Mouse (Mus musculus): ENCODE data around the gene Mtor. TPM values are rescaled to one million over a fixed set of nuclear protein-coding genes. Genes with fewer than 3 reads are reported as not detected.

Gene Mtor
- polyA plus RNA-seq, 1 experiment = 41.1 TPM

- peak; percentile 85 for DNase-seq (ENCODE audit: low read depth)
- TF ChIP-seq POLR2A (IDR thresholded peaks at IDR 0.05; ENCODE audit: borderline replicate concordance, extremely low read depth, insufficient read depth, insufficient read length, poor library complexity, severe bottlenecking) (peak; percentile 74), CTCF (IDR thresholded peaks at IDR 0.05; ENCODE audit: borderline replicate concordance, extremely low read depth, insufficient read depth, insufficient read length) (no peak)
These were observed 4.0 kb upstream of the Mtor start, which contains the start of gene Ubiad1 for GRCm38 (mm10) chr4:148444250-148444967. TSS of gene Ubiad1 (minus strand) at chr4:148444771.

DNA sequence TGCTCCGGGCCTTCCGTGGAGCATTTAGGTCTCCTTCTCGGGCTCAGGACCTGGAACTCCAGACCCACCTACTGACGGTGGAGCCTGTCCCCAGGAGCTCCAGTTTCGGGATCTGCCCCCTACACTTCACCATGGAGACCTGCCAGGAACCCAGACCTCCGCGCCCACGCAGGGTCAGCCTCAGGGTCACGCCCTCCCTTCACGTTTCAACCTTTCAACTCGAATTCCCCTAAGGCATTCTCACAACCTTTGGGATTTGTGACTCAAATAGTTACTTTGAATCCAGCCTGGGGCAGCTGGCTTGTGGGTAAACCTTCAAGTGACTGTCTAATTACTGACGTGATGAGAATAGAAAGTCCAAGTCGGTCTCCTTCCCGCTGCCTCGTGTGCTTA, 438 bp downstream of the Mtor start:
- no peak for TF ChIP-seq POLR2A (IDR thresholded peaks at IDR 0.05; ENCODE audit: borderline replicate concordance, extremely low read depth, insufficient read depth, insufficient read length, poor library complexity, severe bottlenecking)
- no peak for TF ChIP-seq CTCF (IDR thresholded peaks at IDR 0.05; ENCODE audit: borderline replicate concordance, extremely low read depth, insufficient read depth, insufficient read length)
- DNase-seq (ENCODE audit: low read depth) = peak; percentile 67

DNA sequence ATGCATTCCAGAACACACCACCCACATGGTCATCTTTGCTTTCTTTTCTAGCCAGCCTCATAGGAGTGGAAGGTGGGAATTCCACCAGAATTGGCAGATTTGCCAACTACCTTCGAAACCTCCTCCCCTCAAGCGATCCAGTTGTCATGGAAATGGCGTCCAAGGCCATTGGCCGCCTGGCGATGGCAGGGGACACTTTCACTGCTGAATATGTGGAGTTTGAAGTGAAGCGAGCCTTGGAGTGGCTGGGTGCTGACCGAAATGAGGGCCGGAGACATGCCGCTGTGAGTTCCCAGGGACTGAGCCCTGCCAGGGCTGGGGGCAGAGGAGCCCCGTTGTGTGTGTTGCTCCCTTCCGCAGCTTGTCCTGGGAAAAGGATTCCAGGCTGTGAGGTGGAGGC, 5.3 kb downstream of the Mtor start:
- no peak for DNase-seq (ENCODE audit: low read depth)
- TF ChIP-seq CTCF (IDR thresholded peaks at IDR 0.05; ENCODE audit: borderline replicate concordance, extremely low read depth, insufficient read depth, insufficient read length) (no peak), POLR2A (IDR thresholded peaks at IDR 0.05; ENCODE audit: borderline replicate concordance, extremely low read depth, insufficient read depth, insufficient read length, poor library complexity, severe bottlenecking) (no peak)

DNA sequence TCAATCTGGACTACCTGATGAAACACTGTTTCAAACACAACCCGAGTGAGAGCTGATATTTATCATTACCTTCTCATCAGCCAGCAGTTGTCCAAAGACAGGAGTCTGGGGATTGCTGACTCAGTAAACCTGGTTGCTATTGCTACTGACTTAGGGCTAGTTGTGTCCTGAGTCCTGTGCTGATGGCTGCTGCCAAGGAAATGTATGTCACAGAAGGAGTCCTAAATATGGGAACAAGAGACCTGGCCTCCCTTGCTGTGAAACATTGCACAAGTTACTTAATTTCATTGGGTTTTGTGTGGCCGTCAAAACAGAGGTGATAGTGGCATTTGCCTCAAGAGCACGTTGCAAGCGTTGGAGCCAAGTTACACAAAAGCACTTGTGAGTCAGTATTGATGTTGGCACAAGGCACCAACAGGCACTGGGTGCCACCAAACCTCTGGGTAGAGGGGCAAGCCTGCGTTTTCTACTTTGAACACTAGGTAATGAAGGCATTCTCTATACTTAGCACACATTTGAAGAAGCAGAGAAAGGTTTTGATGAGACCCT, 7.1 kb downstream of the Mtor start:
- TF ChIP-seq POLR2A (IDR thresholded peaks at IDR 0.05; ENCODE audit: borderline replicate concordance, extremely low read depth, insufficient read depth, insufficient read length, poor library complexity, severe bottlenecking) (no peak), CTCF (IDR thresholded peaks at IDR 0.05; ENCODE audit: borderline replicate concordance, extremely low read depth, insufficient read depth, insufficient read length) (no peak)
- no peak for DNase-seq (ENCODE audit: low read depth)

GRCm38 (mm10) chr4:148460656-148461284, 12.4 kb downstream of the Mtor start:
- peak; percentile 88 for DNase-seq (ENCODE audit: low read depth)
- no peak for TF ChIP-seq CTCF (IDR thresholded peaks at IDR 0.05; ENCODE audit: borderline replicate concordance, extremely low read depth, insufficient read depth, insufficient read length)
- TF ChIP-seq POLR2A (IDR thresholded peaks at IDR 0.05; ENCODE audit: borderline replicate concordance, extremely low read depth, insufficient read depth, insufficient read length, poor library complexity, severe bottlenecking) = no peak

GRCm38 (mm10) chr4:148461772-148462171, 13.4 kb downstream of the Mtor start:
- DNase-seq (ENCODE audit: low read depth) = no peak
- TF ChIP-seq POLR2A (IDR thresholded peaks at IDR 0.05; ENCODE audit: borderline replicate concordance, extremely low read depth, insufficient read depth, insufficient read length, poor library complexity, severe bottlenecking) (no peak), CTCF (IDR thresholded peaks at IDR 0.05; ENCODE audit: borderline replicate concordance, extremely low read depth, insufficient read depth, insufficient read length) (peak; percentile 5; the same call in 1 of the 2 replicates)

- no peak for DNase-seq (ENCODE audit: low read depth)
- TF ChIP-seq CTCF (IDR thresholded peaks at IDR 0.05; ENCODE audit: borderline replicate concordance, extremely low read depth, insufficient read depth, insufficient read length) = no peak
- TF ChIP-seq POLR2A (IDR thresholded peaks at IDR 0.05; ENCODE audit: borderline replicate concordance, extremely low read depth, insufficient read depth, insufficient read length, poor library complexity, severe bottlenecking) = no peak
These were observed 14.3 kb downstream of the Mtor start for GRCm38 (mm10) chr4:148462717-148463116.

GRCm38 (mm10) chr4:148463208-148463960, 15.0 kb downstream of the Mtor start:
- peak; percentile 64 for DNase-seq (ENCODE audit: low read depth)
- TF ChIP-seq CTCF (IDR thresholded peaks at IDR 0.05; ENCODE audit: borderline replicate concordance, extremely low read depth, insufficient read depth, insufficient read length) (peak; percentile 43; the same call in 1 of the 2 replicates), POLR2A (IDR thresholded peaks at IDR 0.05; ENCODE audit: borderline replicate concordance, extremely low read depth, insufficient read depth, insufficient read length, poor library complexity, severe bottlenecking) (no peak)

DNA sequence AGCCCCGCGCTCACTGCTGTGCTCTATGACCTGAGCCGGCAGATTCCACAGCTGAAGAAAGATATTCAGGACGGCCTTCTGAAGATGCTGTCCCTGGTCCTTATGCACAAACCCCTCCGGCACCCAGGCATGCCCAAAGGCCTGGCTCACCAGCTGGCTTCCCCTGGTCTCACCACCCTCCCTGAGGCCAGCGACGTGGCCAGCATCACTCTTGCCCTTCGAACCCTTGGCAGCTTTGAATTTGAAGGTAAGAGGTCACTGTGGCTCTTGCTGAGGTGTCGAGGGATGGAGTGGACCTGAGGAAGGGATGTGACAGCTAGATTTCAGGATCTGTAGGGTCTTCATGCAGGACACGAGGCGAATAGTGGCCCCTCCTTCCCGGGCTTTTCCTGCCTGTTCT, 15.9 kb downstream of the Mtor start:
- DNase-seq (ENCODE audit: low read depth) = no peak
- TF ChIP-seq POLR2A (IDR thresholded peaks at IDR 0.05; ENCODE audit: borderline replicate concordance, extremely low read depth, insufficient read depth, insufficient read length, poor library complexity, severe bottlenecking) (no peak), CTCF (IDR thresholded peaks at IDR 0.05; ENCODE audit: borderline replicate concordance, extremely low read depth, insufficient read depth, insufficient read length) (no peak)

DNA sequence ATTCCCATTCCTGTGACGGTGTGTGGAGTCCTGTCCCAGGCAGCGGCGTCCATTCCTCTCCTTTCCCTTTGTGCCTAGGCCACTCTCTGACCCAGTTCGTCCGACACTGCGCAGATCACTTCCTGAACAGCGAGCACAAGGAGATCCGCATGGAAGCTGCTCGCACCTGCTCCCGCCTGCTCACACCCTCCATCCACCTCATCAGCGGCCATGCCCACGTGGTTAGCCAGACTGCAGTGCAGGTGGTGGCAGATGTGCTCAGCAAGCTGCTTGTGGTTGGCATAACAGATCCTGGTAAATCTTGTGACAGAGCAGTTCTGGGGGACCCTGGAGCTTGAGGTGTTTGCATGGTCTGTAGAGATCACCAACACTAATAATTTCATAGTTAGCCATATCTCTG, 16.5 kb downstream of the Mtor start:
- DNase-seq (ENCODE audit: low read depth) = no peak
- TF ChIP-seq CTCF (IDR thresholded peaks at IDR 0.05; ENCODE audit: borderline replicate concordance, extremely low read depth, insufficient read depth, insufficient read length) (no peak), POLR2A (IDR thresholded peaks at IDR 0.05; ENCODE audit: borderline replicate concordance, extremely low read depth, insufficient read depth, insufficient read length, poor library complexity, severe bottlenecking) (no peak)

DNA sequence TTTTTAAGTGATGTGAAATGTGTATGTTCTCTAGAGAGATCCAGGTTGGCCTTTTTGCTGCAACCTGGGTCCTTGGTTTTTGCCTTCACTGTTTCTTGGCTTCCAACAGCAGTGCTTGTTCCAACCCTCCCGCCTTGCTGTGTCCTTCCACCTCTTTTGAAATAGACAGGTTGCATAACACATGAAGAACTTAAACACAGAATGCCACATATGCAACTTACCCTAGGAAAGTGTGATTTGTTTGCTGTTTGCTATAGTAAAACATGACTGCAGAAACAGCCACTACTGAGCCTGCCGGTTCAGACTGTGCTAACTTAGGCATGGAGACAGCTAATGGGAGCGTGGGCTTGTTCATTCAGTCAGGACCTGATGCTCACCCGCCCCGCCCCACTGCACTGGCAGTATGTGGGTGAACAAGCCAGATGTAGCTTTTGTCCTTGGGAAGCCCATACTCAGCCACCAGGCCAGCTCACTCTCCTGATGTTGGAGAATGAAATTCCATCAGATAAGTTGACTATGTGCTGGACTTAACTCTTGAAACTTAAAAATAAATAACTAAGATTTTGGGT, 18.2 kb downstream of the Mtor start:
- DNase-seq (ENCODE audit: low read depth) = no peak
- no peak for TF ChIP-seq POLR2A (IDR thresholded peaks at IDR 0.05; ENCODE audit: borderline replicate concordance, extremely low read depth, insufficient read depth, insufficient read length, poor library complexity, severe bottlenecking)
- no peak for TF ChIP-seq CTCF (IDR thresholded peaks at IDR 0.05; ENCODE audit: borderline replicate concordance, extremely low read depth, insufficient read depth, insufficient read length)

Measured in brain, embryonic 14.5 days (tissue).